Mouse (Mus musculus) MEL (cell line): ENCODE data around the gene Fchsd2. TPM values are rescaled to one million over a fixed set of nuclear protein-coding genes. Genes with fewer than 3 reads are reported as not detected.

Experiments used
- DNase-seq: peaks from one replicate; pipeline ENCODE4 v3.0.0; 2011; ENCODE audit warnings: low read depth, low spot score
- H3K27ac ChIP-seq: 2 replicates; pipeline ENCODE4 v1.5.1; 2012; ENCODE audit warnings: low read depth, mild to moderate bottlenecking, control low read depth, low read length, moderate library complexity; ENCODE audit not compliant: control insufficient read depth
- H3K27me3 ChIP-seq, 2 experiments: fragments of 150-350 bp in 1 of 2; sonication (generic) in 1 of 2; 2 replicates each; pipeline ENCODE4 v1.6.1; 2012; ENCODE audit warnings: low read length in 2 of 2, mild to moderate bottlenecking in 2 of 2, improper control_type of control experiment in 1 of 2, moderate library complexity in 1 of 2; ENCODE audit not compliant: insufficient read depth in 2 of 2, control insufficient read depth in 1 of 2
- H3K36me3 ChIP-seq, 2 experiments: 2 replicates each; pipeline ENCODE4 v1.6.1; 2012 to 2014; ENCODE audit warnings: low read length in 2 of 2, improper control_type of control experiment in 1 of 2, inconsistent platforms in 1 of 2, mild to moderate bottlenecking in 1 of 2; ENCODE audit not compliant: insufficient read depth in 2 of 2, control insufficient read depth in 1 of 2
- H3K4me1 ChIP-seq, 2 experiments: fragments of 150-350 bp in 1 of 2; sonication (generic) in 1 of 2; 2 replicates each; pipeline ENCODE4 v1.6.1; 2012; ENCODE audit warnings: low read length in 2 of 2, improper control_type of control experiment in 1 of 2, mild to moderate bottlenecking in 1 of 2; ENCODE audit not compliant: insufficient read depth in 2 of 2, control insufficient read depth in 1 of 2
- H3K4me3 ChIP-seq, 2 experiments: fragments of 150-350 bp in 1 of 2; sonication (generic) in 1 of 2; 2 replicates each; pipeline ENCODE4 v1.5.1; 2012; ENCODE audit warnings: low read depth in 2 of 2, low read length in 2 of 2, mild to moderate bottlenecking in 2 of 2, moderate library complexity in 2 of 2, control low read depth in 1 of 2, improper control_type of control experiment in 1 of 2; ENCODE audit not compliant: control insufficient read depth in 1 of 2, insufficient read depth in 1 of 2
- H3K79me2 ChIP-seq: 2 replicates; pipeline ENCODE4 v1.6.1; 2012; ENCODE audit warnings: mild to moderate bottlenecking, low read length, moderate library complexity; ENCODE audit not compliant: control insufficient read depth, poor library complexity, insufficient read depth
- H3K9ac ChIP-seq: 2 replicates; pipeline ENCODE4 v1.6.1; 2012; ENCODE audit warnings: low read depth, mild to moderate bottlenecking, control low read depth, low read length, moderate library complexity; ENCODE audit not compliant: control insufficient read depth, poor library complexity, severe bottlenecking
- H3K9me3 ChIP-seq: fragments of 150-350 bp; sonication (generic); replicated peaks from 2 replicates; pipeline ENCODE4 v1.6.1; 2012; ENCODE audit warnings: mild to moderate bottlenecking, low read length, improper control_type of control experiment, moderate library complexity; ENCODE audit not compliant: insufficient read depth
- BHLHE40 ChIP-seq: IDR thresholded peaks from 2 replicates; pipeline ENCODE4 v1.6.1; 2012; ENCODE audit warnings: low read depth, mild to moderate bottlenecking, inconsistent platforms, low read length, improper control_type of control experiment, borderline replicate concordance
- CHD1 ChIP-seq: IDR thresholded peaks from 2 replicates; pipeline ENCODE4 v1.6.1; 2012; ENCODE audit warnings: low read depth, mild to moderate bottlenecking, inconsistent platforms, low read length, improper control_type of control experiment
- CHD2 ChIP-seq: IDR thresholded peaks from 2 replicates; pipeline ENCODE4 v1.6.1; 2011; ENCODE audit warnings: low read length, improper control_type of control experiment
- E2F4 ChIP-seq: IDR thresholded peaks from 2 replicates; pipeline ENCODE4 v1.6.1; 2011; ENCODE audit warnings: low read depth, low read length, improper control_type of control experiment, borderline replicate concordance
- ETS1 ChIP-seq: IDR thresholded peaks from 2 replicates; pipeline ENCODE4 v1.6.1; 2012; ENCODE audit warnings: low read depth, mild to moderate bottlenecking, inconsistent platforms, low read length, improper control_type of control experiment, moderate library complexity
- JUND ChIP-seq: IDR thresholded peaks from 2 replicates; pipeline ENCODE4 v1.6.1; 2011; ENCODE audit warnings: low read depth, mild to moderate bottlenecking, improper control_type of control experiment, low read length
- KAT2A ChIP-seq: conservative IDR thresholded peaks from 2 replicates; pipeline ENCODE4 v1.6.1; 2012; ENCODE audit warnings: low read depth, low read length, improper control_type of control experiment, inconsistent platforms
- MXI1 ChIP-seq: IDR thresholded peaks from 2 replicates; pipeline ENCODE4 v1.6.1; 2011; ENCODE audit warnings: mild to moderate bottlenecking, low read depth, low read length, improper control_type of control experiment
- NELFE ChIP-seq: IDR thresholded peaks from 2 replicates; pipeline ENCODE4 v1.6.1; 2011; ENCODE audit warnings: low read depth, low read length, improper control_type of control experiment
- NRF1 ChIP-seq: IDR thresholded peaks from 2 replicates; pipeline ENCODE4 v1.6.1; 2014; ENCODE audit warnings: low read depth, mild to moderate bottlenecking, inconsistent platforms, low read length, improper control_type of control experiment, moderate library complexity; ENCODE audit not compliant: poor library complexity, insufficient read depth, severe bottlenecking
- POLR2A ChIP-seq, 2 experiments: IDR thresholded peaks; 2 replicates each; pipeline ENCODE4 v1.6.1; 2011 to 2012; ENCODE audit warnings: low read length in 2 of 2, mild to moderate bottlenecking in 2 of 2, control low read depth in 1 of 2, improper control_type of control experiment in 1 of 2, low read depth in 1 of 2, moderate library complexity in 1 of 2; ENCODE audit not compliant: control insufficient read depth in 1 of 2, insufficient read depth in 1 of 2, poor library complexity in 1 of 2
- POLR2AphosphoS2 ChIP-seq: IDR thresholded peaks from 2 replicates; pipeline ENCODE4 v1.6.1; 2011; ENCODE audit warnings: low read length, improper control_type of control experiment
- POLR2AphosphoS5 ChIP-seq: IDR thresholded peaks from 2 replicates; pipeline ENCODE4 v1.6.1; 2012; ENCODE audit warnings: low read depth, borderline replicate concordance, mild to moderate bottlenecking, inconsistent platforms, low read length, moderate library complexity, mixed read lengths
- SIN3A ChIP-seq: IDR thresholded peaks from 2 replicates; pipeline ENCODE4 v1.6.1; 2012; ENCODE audit warnings: low read length, improper control_type of control experiment, inconsistent platforms
- SMC3 ChIP-seq: IDR thresholded peaks from 2 replicates; pipeline ENCODE4 v1.6.1; 2011; ENCODE audit warnings: low read depth, low read length, improper control_type of control experiment
- TAL1 ChIP-seq: IDR thresholded peaks from 2 replicates; pipeline ENCODE4 v1.6.1; 2012; ENCODE audit warnings: mild to moderate bottlenecking, inconsistent platforms, low read length, moderate library complexity, mixed read lengths
- TCF12 ChIP-seq: IDR thresholded peaks from 2 replicates; pipeline ENCODE4 v1.6.1; 2014; ENCODE audit warnings: low read depth, mild to moderate bottlenecking, inconsistent platforms, low read length, improper control_type of control experiment, moderate library complexity
- UBTF ChIP-seq: IDR thresholded peaks from 2 replicates; pipeline ENCODE4 v1.6.1; 2012; ENCODE audit warnings: low read depth, mild to moderate bottlenecking, inconsistent platforms, low read length, improper control_type of control experiment, moderate library complexity, borderline replicate concordance; ENCODE audit not compliant: insufficient read depth
- USF1 ChIP-seq: IDR thresholded peaks from 2 replicates; pipeline ENCODE4 v1.6.1; 2014; ENCODE audit warnings: low read depth, mild to moderate bottlenecking, inconsistent platforms, low read length, improper control_type of control experiment, moderate library complexity
- ZKSCAN1 ChIP-seq: IDR thresholded peaks from 2 replicates; pipeline ENCODE4 v1.6.1; 2012; ENCODE audit warnings: low read depth, mild to moderate bottlenecking, inconsistent platforms, low read length, improper control_type of control experiment, moderate library complexity
- ZNF384 ChIP-seq: IDR thresholded peaks from 2 replicates; pipeline ENCODE4 v1.6.1; 2012; ENCODE audit warnings: low read depth, mild to moderate bottlenecking, inconsistent platforms, low read length, improper control_type of control experiment
- polyA plus RNA-seq, 2 experiments: library from polyadenylated mRNA; stranded (reverse) in 1 of 2; unstranded in 1 of 2; fragments of >175 nt in 1 of 2; fragments of >200 nt in 1 of 2; gene quantifications; 2 replicates each; pipeline versions ENCODE4 v1.2.1 to v1.2.4; 2012; ENCODE audit warnings: low replicate concordance in 2 of 2, low read depth in 1 of 2; ENCODE audit not compliant: insufficient read length in 2 of 2, insufficient read depth in 1 of 2, missing spikeins in 1 of 2
- total RNA-seq: library from RNA; depleted of rRNA; stranded (reverse); fragments of 300-350 nt; gene quantifications from 2 replicates; pipeline ENCODE4 v1.2.3, GENCODE M21; 2012

Gene Fchsd2
- total and polyA plus RNA-seq, 3 experiments = 3.9 to 6.3 TPM; not detected in 1

GRCm38 (mm10) chr7:101301881-101302456 lies 209.3 kb downstream of the Fchsd2 start, which contains the start of gene Atg16l2 (continued):
- 0 out of 2 replicates have a peak, but pooled peaks have one; percentile 8 for TF ChIP-seq BHLHE40
- no peak for TF ChIP-seq JUND
- TF ChIP-seq TCF12 = 0 out of 2 replicates have a peak, but pooled peaks have one; percentile 39
- TF ChIP-seq ZKSCAN1 = no peak
- TF ChIP-seq POLR2A (IDR thresholded peaks at IDR 0.05; ENCODE audit: control insufficient read depth in 1 of 2, insufficient read depth in 1 of 2, low read depth in 1 of 2, low read length in 2 of 2, poor library complexity in 1 of 2) = peak; percentile 54 to 94; a peak in 3 of 4 replicates
- TF ChIP-seq POLR2AphosphoS5 = no peak
- peak; percentile 40 for TF ChIP-seq NELFE
- TF ChIP-seq SMC3 = no peak
- peak; percentile 99 for TF ChIP-seq CHD1
- peak; percentile 51 for TF ChIP-seq MXI1
- TF ChIP-seq UBTF = no peak

GRCm38 (mm10) chr7:101302691-101303090 lies 210.0 kb downstream of the Fchsd2 start:
- Histone ChIP-seq H3K4me1 (peaks cover 0 to 11% of the 10 kb centered on the region in 2 experiments; a peak in 1 of 4 replicates), H3K9ac (no peak overlapping the region; the same call in 1 of the 2 replicates), H3K9me3 (no peaks in the 10 kb centered on the region), H3K4me3 (no peak overlapping the region), H3K36me3 (no peaks in the 10 kb centered on the region; a peak in 2 of 4 replicates), H3K79me2 (no peaks in the 10 kb centered on the region; the same call in 1 of the 2 replicates), H3K27me3 (no peaks in the 10 kb centered on the region), H3K27ac (no peak overlapping the region)
- TF ChIP-seq CHD2 (no peak), JUND (no peak), TAL1 (no peak), USF1 (no peak), TCF12 (no peak), ETS1 (no peak), UBTF (no peak), E2F4 (no peak), NRF1 (no peak), KAT2A (no peak), SIN3A (no peak), MXI1 (no peak), BHLHE40 (no peak), ZNF384 (no peak), POLR2AphosphoS2 (no peak)
- DNase-seq = no peak
